Mouse (Mus musculus): ENCODE data around the gene Neurod2.

DNA sequence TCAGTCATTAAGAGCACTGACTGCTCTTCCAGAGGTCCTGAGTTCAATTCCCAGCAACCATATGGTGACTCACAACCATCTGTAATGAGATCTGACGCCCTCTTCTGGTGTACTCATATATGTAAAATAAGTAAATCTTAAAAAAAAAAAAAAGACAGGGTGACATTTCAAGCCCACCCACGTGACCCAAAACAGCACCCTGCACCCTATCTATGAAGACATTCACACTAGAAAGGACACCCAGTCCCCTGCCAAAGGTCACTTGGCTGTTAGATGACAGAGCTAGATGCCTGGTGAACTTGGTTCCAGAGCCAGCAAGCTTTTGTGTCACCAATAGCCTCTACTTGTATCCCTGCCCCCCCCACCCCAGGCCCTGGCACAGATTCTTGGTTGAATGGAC, 36.4 kb downstream of the Neurod2 start:
- no peak for TF ChIP-seq POLR2A (IDR thresholded peaks at IDR 0.05; ENCODE audit: low read depth, low read length)
- TF ChIP-seq CTCF (IDR thresholded peaks at IDR 0.05; ENCODE audit: borderline replicate concordance, insufficient read depth, low read length), result no peak

Measured in embryonic fibroblast, embryonic 13.5 days (primary cell).